Mouse (Mus musculus) bone marrow macrophage, adult 2 months (primary cell): ENCODE measurements at regions not wholly inside any gene's neighbourhood (a gene's known extent, or its start where the extent isn't known, plus 50 kb on each side); places are given as distances from the start of the nearest gene placed in this dataset.

Experiments
- H3K27ac ChIP-seq: 2 replicates; pipeline ENCODE4 v1.5.1; 2012; ENCODE audit warnings: low read depth, low read length; ENCODE audit not compliant: insufficient read depth
- H3K4me1 ChIP-seq: 2 replicates; pipeline ENCODE4 v1.6.1; 2012; ENCODE audit warnings: low read length; ENCODE audit not compliant: control insufficient read depth, insufficient read depth
- H3K4me3 ChIP-seq: 2 replicates; pipeline ENCODE4 v1.5.1; 2012; ENCODE audit warnings: mild to moderate bottlenecking, low read length, moderate library complexity; ENCODE audit not compliant: insufficient read depth
- CTCF ChIP-seq: IDR thresholded peaks from 2 replicates; pipeline ENCODE4 v1.5.1; 2012; ENCODE audit warnings: low read depth, mild to moderate bottlenecking, low read length, moderate library complexity
- POLR2A ChIP-seq: IDR thresholded peaks from 2 replicates; pipeline ENCODE4 v1.6.1; 2012; ENCODE audit warnings: mild to moderate bottlenecking, low read depth, low read length, borderline replicate concordance

DNA sequence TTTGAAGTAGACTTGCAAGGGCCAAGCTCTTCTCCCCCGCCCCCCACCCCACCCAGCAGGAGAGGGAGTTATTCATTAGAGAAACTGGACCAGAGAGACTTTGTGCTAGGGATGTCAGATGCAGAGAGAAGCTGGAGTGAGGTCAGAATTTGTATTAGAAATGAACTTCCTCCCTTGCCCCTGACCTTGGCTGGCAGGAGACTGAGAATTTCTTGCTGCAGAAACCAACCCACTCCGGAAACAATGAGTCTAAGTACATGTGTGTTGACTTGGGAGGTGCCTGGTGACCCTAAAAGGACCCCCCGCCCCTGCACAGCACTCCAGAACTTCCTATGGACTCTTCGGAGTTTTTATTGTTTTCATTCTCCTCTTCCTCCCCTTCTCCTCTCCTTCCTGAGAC, 104.3 kb downstream of the Zfp706 start:
- Histone ChIP-seq H3K27ac (no peak overlapping the region), H3K4me3 (no peak overlapping the region), H3K4me1 (peaks cover 24% of the 10 kb centered on the region)
- no peak for TF ChIP-seq POLR2A
- no peak for TF ChIP-seq CTCF

DNA sequence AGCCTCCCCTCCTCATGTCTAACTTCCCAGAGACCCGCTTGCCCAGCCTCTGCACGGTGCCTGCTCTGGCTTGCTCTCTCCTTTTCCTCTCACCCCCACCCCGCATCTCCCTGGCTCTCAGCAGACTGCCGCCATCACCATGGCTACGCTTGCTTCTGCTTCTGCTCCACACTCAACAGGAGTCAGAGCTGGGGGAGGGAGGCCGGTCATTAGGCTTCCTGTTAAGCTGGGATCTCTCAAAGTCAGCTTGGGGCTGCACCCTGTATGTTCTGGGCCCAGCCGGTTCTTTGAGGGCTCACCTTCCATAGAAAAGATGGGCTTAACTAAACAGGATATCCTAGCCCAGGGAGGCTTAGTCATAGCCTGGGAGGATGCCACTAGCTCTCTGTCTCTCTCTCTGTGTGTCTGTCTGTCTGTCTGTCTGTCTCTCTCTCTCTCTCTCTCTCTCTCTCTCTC, 105.7 kb downstream of the Zfp706 start:
- no peak overlapping the region for H3K27ac ChIP-seq
- H3K4me3 ChIP-seq: no peak overlapping the region
- peaks cover 24% of the 10 kb centered on the region for H3K4me1 ChIP-seq
- no peak for TF ChIP-seq CTCF

DNA sequence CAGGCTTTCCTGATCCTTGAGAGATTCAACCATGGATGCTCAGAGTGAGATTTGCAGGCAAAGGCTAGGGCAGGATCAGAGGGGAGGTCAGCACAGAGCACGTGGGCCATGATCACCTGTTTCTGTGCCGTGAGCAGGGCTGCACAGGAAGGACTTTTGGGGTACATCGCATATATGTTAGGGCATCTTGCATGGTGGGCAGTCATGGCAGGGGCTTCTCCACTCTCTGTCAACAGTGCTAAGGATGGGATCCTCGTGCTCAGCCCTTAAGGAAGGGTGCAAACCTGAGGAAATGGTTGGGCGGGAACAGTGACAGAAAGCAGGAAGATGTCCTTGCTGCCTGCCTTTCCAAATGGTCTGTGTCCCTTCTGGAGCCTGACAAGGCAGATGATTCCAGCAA, 106.2 kb downstream of the Zfp706 start:
- Histone ChIP-seq H3K4me3 (no peak overlapping the region), H3K4me1 (peaks cover 24% of the 10 kb centered on the region), H3K27ac (no peak overlapping the region)
- no peak for TF ChIP-seq CTCF
- no peak for TF ChIP-seq POLR2A

DNA sequence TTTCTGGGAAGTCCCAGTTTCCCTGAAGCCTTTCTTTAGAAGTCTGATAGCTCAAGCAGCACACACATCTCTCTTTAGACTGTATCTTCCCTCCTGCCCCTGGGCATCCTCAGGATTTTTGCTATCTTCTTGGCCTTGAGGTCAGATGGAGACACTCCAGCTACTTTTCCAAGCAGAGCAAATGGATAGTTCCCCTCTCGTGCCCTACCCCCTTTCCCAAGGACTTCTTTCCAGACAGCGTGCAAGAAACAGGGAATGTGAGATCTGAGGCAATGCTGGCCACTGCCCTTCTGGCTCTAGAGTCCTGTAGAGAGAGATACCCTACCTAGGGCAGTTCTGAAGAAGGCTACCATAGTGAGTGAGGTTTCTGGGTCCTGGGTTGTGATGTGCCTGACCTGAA, 106.6 kb downstream of the Zfp706 start:
- Histone ChIP-seq H3K4me1 (peaks cover 24% of the 10 kb centered on the region), H3K4me3 (no peak overlapping the region)
- TF ChIP-seq CTCF (no peak), POLR2A (no peak)

DNA sequence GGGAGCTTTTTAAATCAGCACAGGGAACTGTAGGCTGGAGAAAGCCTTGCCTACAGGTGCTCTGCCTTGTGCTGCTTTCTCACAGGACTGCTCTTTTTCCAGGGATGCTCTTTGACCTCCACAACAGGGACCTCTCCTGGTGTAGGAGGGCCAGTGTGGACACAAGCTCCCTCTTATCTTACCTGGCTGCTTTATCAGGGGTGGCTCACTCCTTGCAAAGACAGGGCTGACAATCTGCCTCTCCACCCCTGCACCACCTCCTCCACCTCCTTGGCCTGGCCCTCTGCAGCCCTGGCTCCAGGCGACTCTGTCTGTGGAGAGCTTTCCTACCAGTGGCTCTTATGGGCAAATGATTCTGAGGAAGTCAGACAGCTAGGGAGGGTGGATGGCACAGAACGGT, 107.7 kb downstream of the Zfp706 start:
- H3K27ac ChIP-seq: no peak overlapping the region
- H3K4me1 ChIP-seq: peaks cover 24% of the 10 kb centered on the region
- TF ChIP-seq POLR2A (no peak), CTCF (no peak)
- no peak overlapping the region for H3K4me3 ChIP-seq

More for the DNA sequence above, 106.6 kb downstream of the Zfp706 start:
- no peak overlapping the region for H3K27ac ChIP-seq

DNA sequence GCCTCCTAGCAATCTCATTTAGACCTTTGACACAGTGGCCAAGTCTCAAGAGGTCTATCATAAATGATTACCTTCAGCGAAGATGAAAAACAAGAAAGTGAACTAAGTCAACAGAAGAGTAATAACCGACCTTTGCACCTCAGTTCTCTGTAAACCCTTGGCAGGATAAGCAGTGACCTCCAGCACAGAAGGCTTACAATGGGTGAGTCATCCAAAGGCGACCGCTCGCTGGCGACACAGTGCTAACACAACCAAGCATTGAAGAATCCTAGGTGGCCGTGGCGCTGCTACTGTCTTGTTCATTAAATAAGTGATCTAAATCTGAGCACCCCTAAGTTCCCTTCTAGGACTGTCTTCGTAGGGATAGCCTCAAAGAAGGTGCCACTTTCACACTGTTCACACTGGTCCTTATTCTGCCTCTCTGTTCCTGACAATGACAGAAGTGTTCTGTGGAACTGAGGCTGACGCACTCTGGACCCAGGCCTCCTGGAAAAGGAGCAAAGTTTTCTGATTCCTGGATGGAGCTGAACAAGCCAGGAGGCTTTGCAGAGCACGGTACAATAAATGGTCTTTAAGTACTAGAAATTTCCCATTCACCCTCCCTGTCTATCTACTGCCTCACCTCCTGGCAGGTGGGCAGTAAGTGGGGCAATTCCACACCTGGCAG, 108.6 kb downstream of the Zfp706 start:
- no peak for TF ChIP-seq CTCF
- no peak for TF ChIP-seq POLR2A
- no peak overlapping the region for H3K4me3 ChIP-seq
- peaks cover 23% of the 10 kb centered on the region for H3K4me1 ChIP-seq
- H3K27ac ChIP-seq: no peak overlapping the region

DNA sequence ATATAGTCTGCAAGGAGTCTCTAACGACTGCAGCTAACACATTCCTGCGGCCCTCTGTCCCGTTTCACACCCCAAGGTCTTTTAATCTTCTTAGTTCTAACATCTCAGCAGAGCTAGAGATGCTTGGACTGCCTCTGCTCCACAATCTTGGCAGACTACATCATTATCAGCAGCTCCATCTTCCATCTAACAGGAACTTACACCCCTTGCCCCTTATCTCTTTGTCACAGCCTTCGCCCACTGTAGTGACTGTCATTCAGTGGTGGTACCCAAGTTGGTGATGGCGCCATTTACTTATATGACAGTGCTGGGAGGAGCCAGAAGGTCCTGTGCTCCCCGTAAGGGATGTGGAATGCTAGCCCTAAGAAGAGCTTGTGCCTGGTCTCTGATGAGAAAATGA, 109.2 kb downstream of the Zfp706 start:
- TF ChIP-seq CTCF (no peak), POLR2A (no peak)
- H3K27ac ChIP-seq: no peak overlapping the region
- H3K4me3 ChIP-seq: no peak overlapping the region
- H3K4me1 ChIP-seq: peaks cover 16% of the 10 kb centered on the region

DNA sequence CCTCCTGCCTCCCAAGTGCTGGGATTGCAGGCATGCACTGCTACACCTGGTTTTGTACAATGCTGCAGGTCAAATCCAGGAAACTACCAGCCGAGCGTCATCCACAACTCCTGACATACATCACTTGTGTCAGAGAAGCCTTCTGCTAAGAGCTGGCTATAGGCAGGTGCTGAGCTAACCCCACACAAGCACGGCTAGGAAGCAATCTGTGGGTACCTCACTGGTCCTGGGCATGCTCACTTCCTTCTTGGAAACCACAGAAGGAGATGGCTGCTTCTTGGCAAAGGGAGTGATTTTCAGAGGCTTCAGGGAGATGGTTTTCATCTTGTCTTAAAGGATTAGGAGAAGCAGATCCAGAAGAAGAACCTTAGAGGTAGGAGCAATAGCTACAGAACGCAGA, 111.3 kb downstream of the Zfp706 start:
- Histone ChIP-seq H3K4me3 (no peak overlapping the region), H3K27ac (no peak overlapping the region), H3K4me1 (peaks cover under 1% of the 10 kb centered on the region)
- TF ChIP-seq POLR2A (no peak), CTCF (no peak)

DNA sequence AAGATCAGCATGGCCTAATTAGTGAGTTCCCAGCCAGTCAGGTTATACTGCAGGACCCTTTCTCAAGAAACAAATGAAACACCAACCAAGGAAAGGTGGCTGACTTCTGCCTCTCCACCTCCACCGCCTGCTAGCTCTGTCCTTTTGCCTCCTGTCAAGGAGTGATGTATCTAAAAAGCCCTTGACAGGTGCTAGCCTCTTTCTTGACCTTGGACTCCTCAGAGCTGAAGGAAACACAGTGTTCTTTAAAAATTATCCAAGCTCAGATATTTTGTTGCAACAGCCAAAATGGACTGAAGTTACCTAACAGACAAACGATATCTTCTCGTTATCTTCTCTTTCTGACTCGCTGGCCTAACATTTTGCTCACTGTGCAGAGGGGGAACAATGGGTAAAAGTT, 112.5 kb downstream of the Zfp706 start:
- H3K4me1 ChIP-seq: no peaks in the 10 kb centered on the region
- no peak overlapping the region for H3K27ac ChIP-seq
- TF ChIP-seq CTCF (no peak), POLR2A (no peak)
- no peak overlapping the region for H3K4me3 ChIP-seq

DNA sequence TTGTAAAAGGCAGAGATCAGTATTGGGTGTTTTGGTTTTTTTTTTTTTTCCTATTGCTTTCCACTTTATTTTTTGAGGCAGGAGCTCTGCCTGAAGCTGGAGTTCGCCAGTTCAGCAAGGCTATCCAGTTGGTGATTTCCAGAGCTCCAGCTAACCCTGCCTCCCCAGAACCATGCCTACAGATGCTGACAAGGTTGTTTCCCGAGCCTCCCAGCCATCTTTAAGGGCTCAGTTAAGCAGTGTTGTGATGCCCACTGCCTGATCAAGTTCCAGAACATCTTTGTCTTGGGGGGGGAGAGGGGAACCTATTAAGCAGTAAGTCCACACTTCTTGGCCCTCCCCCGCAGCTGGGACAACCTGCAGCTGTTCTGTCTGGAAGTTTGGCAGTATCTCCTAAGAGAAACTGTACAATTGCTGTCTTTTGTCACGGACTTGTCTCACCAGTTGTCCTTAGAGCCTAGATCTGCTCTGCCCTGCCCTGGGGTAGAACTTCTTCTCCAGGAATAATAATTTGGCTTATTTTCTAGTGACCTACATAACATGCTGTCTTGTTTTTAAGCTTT, 114.1 kb downstream of the Zfp706 start:
- H3K4me3 ChIP-seq: no peak overlapping the region
- no peak for TF ChIP-seq CTCF
- no peak overlapping the region for H3K27ac ChIP-seq
- peaks cover 1% of the 10 kb centered on the region for H3K4me1 ChIP-seq
